Mouse (Mus musculus) ZHBTc4 (cell line): ENCODE measurements around the gene Asb2.

Experiments used
- DNase-seq: peaks from one replicate; pipeline ENCODE4 v3.0.0-alpha.2; 2011; ENCODE audit warnings: low read depth, low spot score

Gene Asb2

DNA sequence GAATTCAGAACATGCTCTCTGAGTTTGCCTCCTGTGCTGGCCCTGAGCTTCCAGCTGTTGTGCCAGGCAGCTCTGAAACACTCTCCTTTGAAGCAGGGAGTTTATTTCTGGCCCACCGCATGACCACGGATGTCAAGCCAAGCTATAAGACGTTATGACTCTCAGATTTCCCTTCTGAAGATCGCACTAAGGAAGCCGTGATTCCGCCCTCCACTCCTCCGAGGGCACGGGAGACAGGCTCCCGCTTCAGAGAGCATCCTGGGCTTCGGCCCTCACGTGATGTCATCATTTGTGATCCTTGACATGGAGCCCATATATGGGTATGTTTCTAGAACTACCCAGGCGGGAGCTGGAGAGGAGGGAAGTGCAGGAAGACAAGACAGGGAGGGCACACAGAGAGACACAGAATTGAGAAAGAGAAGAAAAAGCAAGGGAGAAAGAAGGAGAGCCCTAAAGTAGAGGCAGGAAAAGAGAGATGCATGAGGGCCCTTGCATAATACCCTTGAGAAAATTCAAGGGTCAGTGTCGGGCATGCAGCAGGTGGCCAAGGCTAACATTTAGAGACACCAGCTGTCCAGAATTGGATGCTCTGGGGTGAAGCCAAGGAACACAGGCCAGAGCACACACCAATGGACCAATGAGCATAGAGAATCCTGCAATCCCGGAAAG is at the start of gene Asb2:
Asb2 (minus strand) TSS at position 256 of the 669 bp plus-strand sequence.
- no peak for DNase-seq

DNA sequence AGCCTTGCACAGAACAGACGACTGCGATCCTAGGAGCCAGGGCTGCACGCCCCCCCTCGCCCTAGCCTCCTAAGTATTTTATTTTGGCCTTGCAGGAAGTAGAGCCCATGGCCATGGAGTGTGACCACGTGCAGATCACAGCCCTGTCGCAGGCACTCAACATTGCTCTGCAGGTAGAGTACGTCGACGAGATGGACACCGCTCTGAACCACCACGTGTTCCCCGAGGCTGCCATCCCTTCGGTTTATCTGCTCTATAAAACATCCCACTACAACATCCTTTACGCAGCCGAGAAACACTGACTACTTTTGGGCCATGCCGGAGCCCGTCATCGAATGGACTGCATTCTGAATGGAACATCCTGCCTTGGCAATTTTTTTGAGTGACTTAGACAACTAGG is 48.3 kb upstream of the Asb2 start:
- no peak for DNase-seq

DNA sequence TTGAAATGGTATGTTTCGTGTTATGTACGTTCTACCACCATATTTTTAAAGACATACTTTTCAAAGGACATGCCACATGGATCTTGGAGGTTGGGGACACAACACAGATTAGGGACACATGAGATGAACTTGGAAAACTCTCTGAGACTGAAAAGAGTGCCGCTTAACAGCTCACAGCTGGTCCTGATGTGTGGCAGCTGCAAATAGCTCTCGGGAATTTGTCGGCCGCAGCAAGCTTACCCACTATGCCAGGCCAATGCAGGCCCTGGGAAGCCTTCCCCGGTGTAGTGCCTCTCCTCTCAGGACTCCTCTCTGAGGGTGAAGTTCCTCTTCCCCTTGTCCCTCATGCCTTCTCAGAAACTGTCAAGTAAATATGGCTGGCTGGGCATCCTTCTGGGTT is 41.0 kb upstream of the Asb2 start:
- DNase-seq: no peak

DNA sequence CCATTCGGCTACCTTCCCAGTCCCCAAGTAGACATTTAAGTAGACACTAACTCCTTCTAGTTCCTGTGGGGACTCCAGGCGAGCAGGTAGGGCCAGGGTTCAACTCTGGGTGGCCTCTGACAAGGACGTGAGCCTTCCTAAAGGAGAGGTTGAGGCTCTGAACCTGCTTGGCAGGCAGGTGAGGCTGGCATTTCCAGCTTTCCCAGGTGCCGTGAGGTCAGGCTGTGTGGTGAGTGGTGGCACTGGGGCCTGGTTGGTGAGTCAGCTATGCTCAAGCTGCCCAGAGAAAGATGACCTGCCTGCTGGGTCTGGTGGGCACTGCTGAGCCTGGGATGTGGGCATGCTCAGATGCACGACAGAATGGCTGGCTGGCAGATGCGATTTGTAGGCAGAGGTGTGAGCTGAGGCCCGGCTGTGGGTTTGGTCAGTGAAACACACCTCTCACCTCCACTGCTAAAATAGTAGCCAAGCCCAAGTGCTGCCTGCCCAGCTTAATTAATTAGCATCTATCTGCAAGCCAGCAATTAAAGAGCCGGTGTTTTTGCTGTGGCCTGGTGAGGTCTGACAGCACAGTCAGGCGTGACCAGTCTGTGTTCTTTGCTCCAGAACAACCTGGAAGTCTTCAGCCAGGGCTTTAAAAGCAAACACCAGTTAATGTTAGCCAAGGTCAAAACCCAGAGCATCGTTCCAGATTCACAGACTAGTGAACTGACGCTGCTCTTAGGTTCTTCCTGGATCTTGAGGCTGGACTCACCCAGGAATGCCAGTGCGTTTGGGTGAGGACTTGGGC is 39.9 kb upstream of the Asb2 start:
- no peak for DNase-seq

DNA sequence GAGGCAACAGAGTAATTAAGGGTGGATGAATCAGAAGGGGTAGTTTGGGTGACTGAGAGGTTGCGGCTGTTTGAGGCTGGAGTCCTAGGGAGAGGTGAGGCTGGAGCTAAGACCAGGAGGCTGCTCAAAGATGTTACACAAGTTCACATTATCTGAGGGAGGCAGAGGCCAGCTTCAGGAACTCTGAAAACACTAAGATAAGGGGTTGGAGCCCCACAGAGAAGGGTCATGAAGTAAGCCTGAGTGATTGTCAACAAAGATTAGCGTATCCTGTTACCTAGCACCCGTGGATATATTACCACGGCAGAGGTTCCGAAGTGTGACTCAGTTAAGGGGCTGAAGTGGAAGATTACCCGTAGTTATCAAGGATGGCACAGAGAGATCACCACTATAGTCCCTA is 37.7 kb upstream of the Asb2 start:
- DNase-seq: no peak

DNA sequence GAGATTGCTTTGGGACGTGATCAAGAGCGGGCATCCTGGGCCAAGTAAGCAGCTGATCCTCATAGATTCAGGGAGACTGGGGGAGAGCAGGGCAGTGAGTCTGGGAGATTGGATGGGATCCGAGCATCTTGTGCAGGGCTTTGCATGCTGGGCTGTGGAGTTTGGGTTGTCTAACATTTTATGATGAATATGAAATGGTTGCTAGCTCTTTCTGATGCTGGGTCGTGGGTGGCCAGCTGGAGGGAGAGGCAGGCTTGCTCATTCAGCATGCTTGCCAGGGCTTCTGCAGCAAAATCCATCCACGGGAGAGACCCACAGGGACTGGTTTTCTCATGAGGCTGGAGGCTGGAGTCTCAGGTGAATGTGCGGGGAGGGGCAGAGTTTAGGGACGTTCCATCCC is 35.3 kb upstream of the Asb2 start:
- DNase-seq: no peak

DNA sequence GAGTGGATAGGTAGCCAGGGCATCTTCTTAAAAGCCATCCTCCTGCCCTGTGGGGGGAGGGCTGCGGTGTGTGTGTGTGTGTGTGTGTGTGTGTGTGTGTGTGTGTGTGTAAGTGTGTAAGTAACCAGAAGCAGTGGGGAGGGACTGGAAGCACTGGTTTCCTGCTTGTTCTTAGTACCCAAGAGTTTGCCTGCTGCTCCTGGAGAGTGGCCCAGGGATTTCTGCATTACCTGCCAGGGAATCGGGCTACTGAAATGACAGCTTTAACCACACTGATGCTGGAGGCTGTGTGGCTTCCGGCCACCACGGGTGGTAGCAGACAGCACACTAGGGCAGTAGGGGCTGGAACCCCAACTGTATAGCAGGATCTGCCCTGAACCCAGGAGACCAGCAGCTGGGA is 34.2 kb upstream of the Asb2 start:
- no peak for DNase-seq

DNA sequence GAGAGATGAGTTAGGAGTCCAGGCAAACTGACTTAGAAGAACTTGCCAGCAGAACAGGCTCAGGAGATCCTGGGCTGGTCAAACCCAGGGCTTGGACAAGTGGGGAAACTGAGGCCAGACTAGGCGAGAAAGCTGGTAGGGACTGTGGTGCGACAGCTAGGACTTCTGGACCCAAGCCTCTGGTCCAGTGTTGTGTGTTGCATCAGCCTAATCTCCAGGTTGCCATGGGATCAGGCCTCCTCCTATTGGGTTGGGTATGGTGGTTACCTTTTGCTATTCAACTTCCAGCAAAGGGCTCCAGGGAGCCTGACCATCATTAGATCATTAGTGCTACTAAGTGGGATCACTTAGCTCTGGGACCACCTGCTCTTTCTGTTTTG is 33.5 kb upstream of the Asb2 start:
- DNase-seq: no peak

DNA sequence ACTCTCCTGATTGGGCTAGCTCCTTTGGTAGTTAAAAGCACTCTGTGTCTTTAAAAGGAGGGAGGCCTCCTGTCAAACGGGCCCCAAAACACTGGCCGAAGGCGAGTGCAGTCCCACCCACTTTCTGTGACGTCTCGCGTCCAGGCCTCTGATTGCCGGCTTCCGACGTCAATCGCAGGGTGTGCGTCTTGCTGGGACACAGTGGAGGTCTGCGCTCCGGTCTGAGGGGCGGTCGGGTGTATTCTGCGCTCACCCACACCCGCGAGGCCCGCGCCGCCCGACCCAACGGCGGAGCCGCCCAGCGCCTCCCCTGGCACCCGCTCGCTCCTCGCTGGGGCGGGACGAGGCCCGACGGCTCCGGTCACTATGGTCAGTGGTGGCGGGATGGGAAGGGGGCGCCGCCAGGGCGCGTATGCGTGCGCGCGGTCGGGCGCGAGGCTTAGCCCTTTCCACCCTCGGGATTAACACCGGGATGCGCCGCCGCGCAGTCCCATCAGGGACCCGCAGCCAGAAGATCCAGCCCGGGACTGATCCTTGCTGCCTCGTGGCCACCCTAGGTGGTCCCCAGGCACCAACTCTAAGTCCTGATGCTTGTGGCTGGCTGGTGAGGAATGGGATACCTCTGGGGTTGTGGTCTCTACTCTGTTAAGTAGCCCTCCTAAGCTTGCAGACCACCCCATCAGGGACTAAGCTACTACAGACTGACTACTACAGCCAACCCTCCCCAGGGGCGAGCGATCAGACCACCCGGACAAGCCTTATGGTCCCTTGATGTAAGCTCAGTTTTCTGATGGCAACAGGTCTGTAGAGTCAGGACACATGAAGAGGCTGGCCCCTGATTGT is 32.9 kb upstream of the Asb2 start, which contains the start of gene Otub2:
Otub2 (plus strand) TSS at position 178 of the 843 bp plus-strand sequence.
- peak; percentile 96 for DNase-seq

DNA sequence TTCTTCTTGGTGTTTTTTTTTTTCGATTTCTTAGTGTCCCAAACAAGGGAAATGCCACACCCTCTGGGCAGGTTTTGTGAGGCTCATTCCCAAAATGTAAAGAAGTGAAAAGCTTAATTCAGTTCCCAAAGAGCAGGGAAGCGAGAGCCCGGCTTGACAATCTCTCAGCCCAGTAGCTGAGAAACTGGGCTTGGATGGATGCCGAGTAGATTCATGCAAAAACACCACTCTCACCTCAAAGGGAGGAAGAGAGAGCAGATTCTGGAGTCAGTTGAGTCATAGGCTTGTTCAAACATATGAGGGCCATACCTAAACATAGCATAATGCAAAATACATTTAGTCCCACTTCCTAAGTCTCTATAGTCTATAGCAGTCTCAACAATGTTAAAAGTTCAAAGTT is 24.4 kb upstream of the Asb2 start:
- no peak for DNase-seq

DNA sequence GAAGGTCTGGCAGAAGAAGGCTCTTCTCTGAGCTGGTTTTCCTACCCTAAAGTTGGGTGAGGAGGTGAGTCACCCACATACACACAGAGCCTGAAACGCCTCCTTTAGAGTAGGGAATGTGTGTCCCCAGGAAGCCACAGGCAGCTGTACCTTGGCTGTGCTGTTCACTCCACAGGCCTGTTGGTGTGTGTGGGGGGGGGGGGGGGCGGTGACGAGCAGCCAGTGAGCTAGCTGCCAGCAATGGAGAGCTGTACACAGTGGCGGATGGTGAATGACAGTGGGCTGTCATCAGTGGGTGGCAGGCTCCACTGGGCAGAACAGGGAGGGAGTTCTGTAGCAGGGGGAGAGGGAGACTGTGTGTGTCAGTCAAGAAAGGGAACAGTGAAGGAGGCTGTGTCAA is 21.0 kb upstream of the Asb2 start:
- DNase-seq: no peak

DNA sequence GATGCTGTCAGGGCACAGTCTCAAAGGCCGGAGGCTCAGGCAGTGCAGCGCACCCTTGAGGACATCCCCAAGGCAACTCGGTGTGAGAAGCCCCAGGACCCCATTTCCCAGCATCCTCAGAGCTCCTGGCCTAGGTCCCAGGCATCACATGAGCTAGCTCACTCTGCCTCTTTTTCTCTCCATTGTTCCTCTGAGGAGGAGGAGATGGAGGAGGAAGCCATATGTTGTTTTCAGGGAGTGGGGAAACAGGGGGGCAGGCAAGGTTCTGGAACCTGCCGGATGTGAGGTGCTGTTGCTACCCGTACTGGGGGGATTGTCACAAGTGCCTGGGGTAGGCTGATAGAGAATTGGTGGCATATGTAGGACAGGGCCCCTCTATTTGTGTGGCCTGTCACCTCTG is 20.3 kb upstream of the Asb2 start:
- DNase-seq: no peak

DNA sequence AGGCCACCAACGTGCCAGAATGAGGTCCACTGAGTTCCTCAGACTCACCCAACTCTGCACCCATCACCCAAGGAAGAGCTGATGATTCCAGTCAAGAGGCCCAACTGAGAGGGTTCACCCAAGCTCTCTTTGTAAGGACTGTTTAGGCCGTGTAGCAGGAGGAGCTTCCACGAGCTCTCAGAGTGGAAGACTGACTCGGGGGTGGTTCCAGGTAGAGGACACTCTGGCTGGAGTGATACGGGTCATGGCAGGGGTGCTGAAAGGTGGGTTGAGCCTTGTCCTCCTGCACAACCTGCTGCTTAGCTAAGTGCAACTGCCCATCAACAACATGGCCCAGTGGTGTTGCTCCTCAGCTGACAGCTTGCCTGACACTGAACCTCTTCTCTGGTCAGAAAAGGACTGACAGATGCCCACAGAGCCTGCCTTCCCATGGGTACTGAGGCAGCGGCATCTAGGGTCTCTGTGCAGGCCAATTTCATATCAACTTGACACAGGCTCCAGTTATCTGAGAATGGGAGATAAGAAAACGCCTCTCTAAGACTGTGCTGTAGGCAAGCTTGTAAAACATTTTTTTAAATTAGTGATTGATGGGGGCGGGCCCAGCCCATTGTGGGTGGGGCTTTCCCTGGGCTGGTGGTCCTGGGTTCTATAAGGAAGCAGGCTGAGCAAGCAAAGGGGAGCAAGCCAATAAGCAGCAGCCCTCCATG is 17.9 kb upstream of the Asb2 start:
- DNase-seq: no peak

DNA sequence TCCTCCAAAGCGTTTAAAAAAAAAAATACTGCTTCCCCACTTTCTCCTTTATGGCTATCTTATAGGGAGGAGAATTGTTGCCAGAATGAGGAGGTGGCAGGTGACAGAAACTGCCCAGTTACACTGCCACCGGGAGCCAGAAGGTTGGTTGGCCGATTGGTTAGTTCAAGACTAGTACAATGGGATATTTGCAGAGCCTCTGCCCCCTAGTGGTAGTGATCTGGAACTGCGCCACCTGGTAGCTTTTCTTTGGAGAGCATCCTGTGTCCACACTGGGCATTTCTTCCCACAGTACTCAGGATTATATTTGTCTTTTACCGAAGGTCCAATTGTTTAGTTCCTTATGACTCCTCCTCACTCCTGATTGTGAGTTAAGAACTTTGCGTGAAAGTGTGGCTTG is 15.9 kb upstream of the Asb2 start:
- peak; percentile 75 for DNase-seq

DNA sequence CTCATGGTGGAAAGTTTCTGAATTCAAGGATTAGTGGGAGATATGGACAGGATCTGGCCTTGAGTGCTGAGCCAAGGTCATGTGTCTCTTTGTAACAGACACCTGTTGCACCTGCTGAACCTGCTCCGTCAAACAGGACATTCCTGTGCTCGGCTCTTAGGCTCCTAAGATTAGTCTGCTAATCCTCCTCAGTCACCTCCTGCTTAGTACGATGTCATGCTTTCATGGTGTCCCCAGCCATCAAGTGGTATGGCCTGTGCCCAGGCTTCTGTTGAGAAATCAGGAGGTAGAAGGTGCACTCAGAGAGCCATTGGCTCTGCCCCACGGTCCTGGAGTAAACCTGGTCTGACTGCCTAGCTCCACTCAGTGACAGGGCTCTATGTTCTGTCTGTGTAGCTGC is 15.1 kb upstream of the Asb2 start:
- no peak for DNase-seq

DNA sequence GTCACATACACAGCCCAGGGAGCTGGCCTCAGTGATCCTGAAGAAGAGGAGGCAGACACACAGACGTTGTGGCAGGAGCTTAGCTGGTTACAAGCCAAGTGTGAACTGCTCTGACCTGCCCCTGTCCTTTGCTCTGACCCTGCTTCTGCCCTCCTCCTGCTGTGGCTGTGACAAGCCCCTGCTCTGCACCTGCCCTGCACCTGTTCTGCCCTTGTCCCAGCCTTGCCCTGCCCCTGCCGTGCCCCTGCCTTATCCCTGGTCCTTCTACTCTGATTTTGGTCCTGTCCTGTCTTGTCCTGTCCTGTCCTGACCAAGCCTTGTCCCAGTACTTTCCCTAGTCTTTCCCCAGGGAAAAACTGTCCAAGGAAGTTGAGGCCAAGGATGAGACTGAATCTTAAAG is 13.0 kb upstream of the Asb2 start:
- DNase-seq: no peak

DNA sequence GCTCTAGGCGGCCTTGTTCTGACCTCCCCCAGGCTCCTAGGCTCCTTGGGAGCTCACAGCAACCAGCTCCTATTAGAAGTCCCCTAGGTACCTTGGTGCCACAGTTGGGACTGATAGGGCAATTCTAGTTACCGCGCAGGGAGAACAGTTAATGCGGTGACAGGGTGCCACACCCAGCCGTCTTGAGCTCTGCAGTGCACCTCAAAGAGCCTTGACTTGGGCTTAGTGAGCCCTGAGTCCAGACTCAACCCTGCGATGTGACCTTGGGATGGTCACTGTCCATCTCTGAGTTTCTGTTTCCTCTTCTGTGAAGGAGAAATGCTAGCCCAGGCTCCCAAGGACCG is 12.5 kb upstream of the Asb2 start:
- no peak for DNase-seq

DNA sequence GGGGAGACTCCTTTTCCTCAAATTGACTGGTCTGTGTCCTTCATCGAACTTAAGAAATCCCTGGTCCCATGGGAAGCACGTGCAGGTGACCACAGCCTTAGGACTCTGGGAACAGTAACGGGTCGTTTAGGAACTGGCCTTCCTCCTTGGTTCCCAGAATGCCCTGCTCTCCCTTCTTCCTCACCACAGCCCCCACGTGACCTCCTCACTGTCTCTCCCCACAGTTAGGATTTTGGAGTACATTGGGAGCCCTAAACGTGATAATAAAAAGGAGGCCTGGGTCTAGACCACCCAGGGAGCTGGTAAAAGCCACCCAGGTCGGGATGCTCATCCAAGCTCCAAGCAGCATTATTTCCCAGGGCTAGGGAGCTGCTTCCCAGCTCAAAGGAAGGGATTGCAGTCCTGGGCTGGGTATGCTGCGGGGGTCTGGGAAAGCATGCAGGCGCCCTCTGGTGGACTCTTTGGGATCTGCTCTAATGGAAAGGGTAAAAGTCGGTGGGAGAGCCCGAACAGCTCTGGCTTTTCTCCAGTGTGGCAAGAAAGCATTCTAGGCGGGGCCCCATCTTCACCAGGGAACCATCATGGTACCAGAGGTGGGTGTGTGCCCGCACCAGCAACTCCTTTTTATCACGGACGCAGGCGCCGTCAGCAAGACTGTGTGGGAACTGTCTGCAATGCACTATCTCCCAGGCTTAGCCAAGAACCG is 12.0 kb upstream of the Asb2 start:
- DNase-seq: peak; percentile 85

DNA sequence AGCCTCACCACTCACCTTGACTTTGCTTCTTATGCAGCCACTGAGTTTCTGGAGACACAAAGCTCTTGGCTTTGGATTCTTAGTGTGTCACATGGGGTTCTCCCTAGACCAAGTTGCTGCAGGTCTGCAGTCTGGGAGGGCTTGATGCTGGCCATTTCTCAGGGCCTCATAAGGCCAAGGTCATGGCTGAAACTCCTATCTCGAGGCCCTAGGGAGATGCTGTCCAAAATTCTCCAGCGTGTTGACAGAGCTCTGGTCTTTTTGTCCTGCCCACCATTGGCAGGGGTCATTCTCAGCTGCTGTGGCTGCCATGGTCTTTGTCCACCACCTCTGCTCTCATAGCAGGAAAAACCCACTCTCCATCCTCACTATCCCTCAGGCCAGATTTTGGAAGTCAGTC is 11.4 kb upstream of the Asb2 start:
- DNase-seq: no peak

DNA sequence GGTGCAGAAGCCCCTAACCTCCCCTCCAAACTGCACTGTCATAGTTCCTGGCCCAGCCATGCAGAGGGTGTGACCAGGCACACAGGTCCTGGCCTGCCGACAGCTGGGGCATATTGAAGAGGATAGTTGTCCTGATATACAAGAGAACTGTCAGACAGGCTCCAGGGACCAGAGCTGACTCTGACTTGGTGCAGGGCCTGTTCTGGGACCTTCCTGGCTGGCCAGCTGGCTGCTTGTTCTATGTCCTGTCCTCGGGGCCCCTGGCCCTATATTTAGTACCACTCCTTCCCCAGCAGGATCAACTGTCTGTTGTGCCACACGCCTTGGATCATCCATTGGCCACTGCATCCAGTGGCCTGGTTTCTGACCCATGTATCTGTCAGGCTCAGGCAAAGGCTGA is 6.5 kb upstream of the Asb2 start:
- no peak for DNase-seq

DNA sequence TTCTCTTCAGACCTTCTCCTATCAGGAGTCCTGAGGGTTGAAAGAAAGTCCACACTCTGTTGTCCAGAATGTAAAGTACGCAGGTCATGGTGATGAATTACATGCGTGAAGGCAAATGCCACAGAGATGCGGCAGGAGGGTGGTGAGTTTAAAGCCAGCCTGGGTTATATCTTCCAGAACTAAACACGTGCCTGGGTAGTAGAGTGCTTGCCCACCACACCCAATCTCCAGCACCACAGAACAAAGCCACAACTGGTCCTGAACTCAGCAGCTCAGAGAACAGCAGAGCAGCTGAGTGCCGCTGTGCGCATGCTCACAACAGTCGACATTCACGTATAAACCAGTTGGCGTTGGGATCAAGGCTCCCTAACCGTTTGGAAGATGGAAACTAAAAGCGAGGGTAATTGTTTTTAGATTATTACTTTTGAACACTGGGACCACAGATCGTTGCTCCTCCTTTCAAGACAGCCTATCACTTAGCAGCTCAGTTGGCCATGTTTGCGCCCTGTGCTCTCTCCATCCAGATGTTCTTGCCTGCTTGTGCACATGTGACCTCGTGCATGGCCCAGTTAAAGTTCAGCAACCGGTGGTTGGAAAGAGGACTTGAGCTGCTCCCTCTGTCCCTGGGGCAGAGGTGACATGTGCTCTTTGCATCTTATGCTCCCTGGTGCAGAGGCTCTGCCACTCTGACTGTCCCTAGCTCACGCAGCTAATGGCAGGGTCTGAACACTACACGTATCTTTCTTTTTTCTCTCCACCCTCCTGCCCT is 5.9 kb upstream of the Asb2 start:
- DNase-seq: no peak
